Mouse (Mus musculus) limb, embryonic 14.5 days (tissue): ENCODE measurements around the gene Gm36028. TPM values are rescaled to one million over a fixed set of nuclear protein-coding genes. Genes with fewer than 3 reads are reported as not detected.
A peak's percentile ranks its signal among the peaks of the same experiment; 100 is the strongest.

Experiments
- ATAC-seq: fragments of 200-750 bp; cut with Nextera tagmentation; 2 replicates; pipeline ENCODE4 v1.8.0; 2017; ENCODE audit warnings: low read depth, moderate number of reproducible peaks, moderate TSS enrichment; ENCODE audit not compliant: low FRiP score
- DNase-seq: peaks from one replicate; pipeline ENCODE4 v3.0.0-alpha.2; 2015; ENCODE audit warnings: low spot score
- H3K27ac ChIP-seq: fragments of 300-500 bp; sonication (generic); replicated peaks from 2 replicates; pipeline ENCODE4 v1.5.1; 2014; ENCODE audit warnings: low read depth, mild to moderate bottlenecking, low read length, moderate library complexity, mixed read lengths
- H3K27me3 ChIP-seq: fragments of 300-500 bp; sonication (generic); 2 replicates; pipeline ENCODE4 v1.6.1; 2014; ENCODE audit warnings: low read length, mixed read lengths; ENCODE audit not compliant: control insufficient read depth, insufficient read depth
- H3K36me3 ChIP-seq: fragments of 300-500 bp; sonication (generic); 2 replicates; pipeline ENCODE4 v1.6.1; 2014; ENCODE audit warnings: mild to moderate bottlenecking, low read length, moderate library complexity, mixed read lengths; ENCODE audit not compliant: control insufficient read depth, insufficient read depth
- H3K4me1 ChIP-seq: fragments of 300-500 bp; sonication (generic); 2 replicates; pipeline ENCODE4 v1.6.1; 2014; ENCODE audit warnings: antibody characterized with exemption, low read length, mixed read lengths; ENCODE audit not compliant: control insufficient read depth, insufficient read depth
- H3K4me2 ChIP-seq: fragments of 300-500 bp; sonication (generic); replicated peaks from 2 replicates; pipeline ENCODE4 v1.6.1; 2014; ENCODE audit warnings: low read depth, mild to moderate bottlenecking, low read length, moderate library complexity; ENCODE audit not compliant: severe bottlenecking
- H3K4me3 ChIP-seq: fragments of 300-500 bp; sonication (generic); replicated peaks from 2 replicates; pipeline ENCODE4 v1.5.1; 2014; ENCODE audit warnings: low read length
- H3K9ac ChIP-seq: fragments of 300-500 bp; sonication (generic); 2 replicates; pipeline ENCODE4 v1.6.1; 2014; ENCODE audit warnings: mild to moderate bottlenecking, low read depth, low read length, moderate library complexity; ENCODE audit not compliant: severe bottlenecking
- H3K9me3 ChIP-seq: fragments of 300-500 bp; sonication (generic); 2 replicates; pipeline ENCODE4 v1.6.1; 2016; ENCODE audit warnings: low read length; ENCODE audit not compliant: control insufficient read depth
- POLR2A ChIP-seq: fragments of 200-500 bp; IDR thresholded peaks from 2 replicates; pipeline ENCODE4 v1.8.0; 2012; ENCODE audit warnings: inconsistent platforms, mild to moderate bottlenecking, moderate library complexity, borderline replicate concordance; ENCODE audit not compliant: insufficient read depth, insufficient read length; ENCODE audit errors: extremely low read depth
- WGBS: fragments of 180-500 bp; shearing (Covaris S2); extraction: QIAGEN DNeasy Blood & Tissue Kit; methylation state at CpG from one replicate; pipeline ENCODE4 v1.1.7; 2014; 5-methylcytosine and 5-hydroxymethylcytosine counted together
- polyA plus RNA-seq, 2 experiments: library from polyadenylated mRNA; depleted of rRNA in 1 of 2; stranded (reverse) in 1 of 2; unstranded in 1 of 2; fragments of >200 nt; fragmentation: Nextera tagmentation in 1 of 2; extraction: Ambion mirVana in 1 of 2; gene quantifications; 2 replicates each; pipeline versions ENCODE4 v1.2.1 to v1.2.3; 2012 to 2014

The Gm36028 gene
- polyA plus RNA-seq, 2 experiments, result 0.15 TPM; not detected in 1

- TF ChIP-seq POLR2A, result no peak
- H3K27me3 ChIP-seq, result no peaks in the 10 kb centered on the region
- H3K27ac ChIP-seq, result no peak overlapping the region
- H3K4me1 ChIP-seq, result peaks cover 12% of the 10 kb centered on the region
- H3K9ac ChIP-seq, result no peak overlapping the region
- DNase-seq (no peak), ATAC-seq (no peak)
- no peak overlapping the region for H3K4me2 ChIP-seq
- H3K4me3 ChIP-seq, result no peak overlapping the region
- 93% methylated on average over 4 of the region's 4 CpGs for WGBS
- H3K9me3 ChIP-seq, result no peaks in the 10 kb centered on the region
- peaks cover 79% of the 10 kb centered on the region for H3K36me3 ChIP-seq
Measured at GRCm38 (mm10) chr16:37817986-37818385, 43.0 kb downstream of the Gm36028 start.

- TF ChIP-seq POLR2A, result no peak
- Histone ChIP-seq H3K27me3 (no peaks in the 10 kb centered on the region), H3K27ac (peak overlapping the region; percentile 71), H3K9me3 (no peaks in the 10 kb centered on the region), H3K36me3 (peaks cover 58% of the 10 kb centered on the region), H3K4me3 (no peak overlapping the region), H3K4me1 (peaks cover 19% of the 10 kb centered on the region), H3K4me2 (0 out of 2 replicates have a peak overlapping the region, but pooled peaks have one; percentile 10), H3K9ac (no peak overlapping the region)
- ATAC-seq, result peak; percentile 86
- 31% methylated on average over 7 of the region's 7 CpGs for WGBS
- peak; percentile 84 for DNase-seq
Measured at GRCm38 (mm10) chr16:37814383-37814971, 46.5 kb downstream of the Gm36028 start.

- 34% methylated on average over 5 of the region's 5 CpGs for WGBS
- no peak overlapping the region for H3K9ac ChIP-seq
- ATAC-seq (no peak), DNase-seq (no peak)
- no peaks in the 10 kb centered on the region for H3K9me3 ChIP-seq
- H3K27ac ChIP-seq, result peak overlapping the region; percentile 0; the same call in 1 of the 2 replicates
- no peaks in the 10 kb centered on the region for H3K27me3 ChIP-seq
- H3K4me2 ChIP-seq, result no peak overlapping the region
- no peak overlapping the region for H3K4me3 ChIP-seq
- peaks cover 51% of the 10 kb centered on the region for H3K36me3 ChIP-seq
- no peak for TF ChIP-seq POLR2A
- peaks cover 26% of the 10 kb centered on the region for H3K4me1 ChIP-seq
Measured at GRCm38 (mm10) chr16:37813691-37814382, 47.1 kb downstream of the Gm36028 start.

GRCm38 (mm10) chr16:37812474-37812886, 48.5 kb downstream of the Gm36028 start:
- H3K4me2 ChIP-seq, result no peak overlapping the region
- H3K36me3 ChIP-seq, result peaks cover 46% of the 10 kb centered on the region
- no peak overlapping the region for H3K4me3 ChIP-seq
- no peak for TF ChIP-seq POLR2A
- H3K27me3 ChIP-seq, result no peaks in the 10 kb centered on the region
- H3K27ac ChIP-seq, result no peak overlapping the region
- DNase-seq, result peak; percentile 29
- no peaks in the 10 kb centered on the region for H3K9me3 ChIP-seq
- H3K9ac ChIP-seq, result no peak overlapping the region
- 49% methylated on average over 9 of the region's 9 CpGs for WGBS
- H3K4me1 ChIP-seq, result peaks cover 34% of the 10 kb centered on the region
- ATAC-seq, result 0 out of 2 replicates have a peak, but pooled peaks have one; percentile 6

- Histone ChIP-seq H3K36me3 (peaks cover 47% of the 10 kb centered on the region), H3K4me3 (no peak overlapping the region), H3K27me3 (no peaks in the 10 kb centered on the region), H3K9ac (no peak overlapping the region), H3K4me1 (peaks cover 40% of the 10 kb centered on the region), H3K4me2 (no peak overlapping the region), H3K9me3 (no peaks in the 10 kb centered on the region), H3K27ac (no peak overlapping the region)
- 86% methylated on average over 8 of the region's 8 CpGs for WGBS
- no peak for ATAC-seq
- no peak for TF ChIP-seq POLR2A
- no peak for DNase-seq
Measured at GRCm38 (mm10) chr16:37811874-37812273, 49.1 kb downstream of the Gm36028 start.
